Mouse (Mus musculus) left cerebral cortex, adult 18-20 months (tissue): ENCODE results near the gene Rsbn1. TPM values are rescaled to one million over a fixed set of nuclear protein-coding genes. Genes with fewer than 3 reads are reported as not detected.

Source experiments
- DNase-seq, 2 experiments: peaks; one replicate each; pipeline ENCODE4 v3.0.0; 2021 to 2022; ENCODE audit warnings: low spot score in 2 of 2, mixed read lengths in 1 of 2
- long read RNA-seq, 2 experiments: library from polyadenylated mRNA; stranded (forward); transcript quantifications; one replicate each; pipeline ENCODE4 v2.0.0; 2021
- total RNA-seq, 2 experiments: library from RNA; stranded (reverse); gene quantifications; 2 replicates each; pipeline ENCODE4 v1.2.3; 2021

The Rsbn1 gene
- 10 to 100 TPM; 25.5 to 28.7 TPM for total RNA-seq
- long read RNA-seq, experiment 1, full-length matches to known transcripts: 8 of 17 reads
- long read RNA-seq, experiment 1, partial matches to known transcripts: 4 of 17 reads
- long read RNA-seq, experiment 1, other reads (novel, unspliced or antisense): 5 of 17 reads
- long read RNA-seq, experiment 2, full-length matches to known transcripts: 4 of 9 reads
- long read RNA-seq, experiment 2, partial matches to known transcripts: 2 of 9 reads
- long read RNA-seq, experiment 2, other reads (novel, unspliced or antisense): 3 of 9 reads

DNA sequence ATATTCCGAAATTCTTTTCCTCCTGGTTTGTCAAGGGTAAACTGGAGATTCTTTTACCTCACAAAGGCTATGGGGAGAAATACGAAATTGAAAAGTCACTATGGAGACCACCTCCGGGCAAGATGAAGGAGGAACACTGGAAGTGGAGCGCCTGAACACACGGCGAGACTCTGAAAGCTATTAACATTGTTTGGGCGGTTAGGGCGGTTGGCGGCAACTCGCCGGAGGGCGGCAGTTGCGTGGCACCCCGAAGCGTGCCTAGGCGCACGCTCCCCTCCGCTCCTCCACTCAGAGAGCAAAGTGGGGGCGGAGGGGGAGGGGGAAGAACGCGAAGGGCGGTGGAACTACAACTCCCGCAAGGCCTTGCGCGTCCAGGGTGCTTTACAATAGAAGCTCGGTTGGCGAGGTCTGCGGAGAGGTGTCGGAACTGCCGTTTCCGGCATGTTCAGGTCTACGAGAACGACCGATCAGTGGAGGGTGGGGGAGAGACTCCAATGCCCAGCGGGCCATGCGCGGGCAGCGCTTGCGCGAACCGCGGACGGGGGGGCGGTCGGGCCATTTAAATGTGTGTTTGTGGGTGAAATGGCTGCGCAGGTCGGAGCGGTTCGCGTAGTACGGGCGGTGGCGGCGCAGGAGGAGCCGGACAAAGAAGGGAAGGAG lies at the start of gene Rsbn1:
Rsbn1 (plus strand) TSS at position 111 of the 660 bp plus-strand sequence.
- peak; percentile 94 to 97 for DNase-seq

DNA sequence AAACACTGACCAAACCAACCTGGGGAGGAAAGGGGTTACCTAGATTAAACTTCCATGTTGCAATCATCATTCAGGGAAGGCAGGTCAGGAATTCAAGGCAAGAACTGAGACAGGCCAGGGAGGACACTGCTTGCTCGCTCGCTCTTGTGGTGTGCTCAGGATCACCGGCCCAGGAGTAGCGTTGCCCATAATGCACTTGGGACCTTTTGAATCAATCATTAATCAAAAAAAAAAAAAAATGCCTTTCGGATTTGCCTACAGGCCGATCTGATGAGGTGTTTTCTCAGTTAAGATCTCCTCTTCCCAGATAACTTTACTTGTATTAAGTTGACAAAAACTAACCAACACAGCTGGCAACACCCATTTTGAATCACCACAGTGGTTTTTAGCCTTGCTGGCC lies 49.7 kb upstream of the Rsbn1 start:
- no peak for DNase-seq

DNA sequence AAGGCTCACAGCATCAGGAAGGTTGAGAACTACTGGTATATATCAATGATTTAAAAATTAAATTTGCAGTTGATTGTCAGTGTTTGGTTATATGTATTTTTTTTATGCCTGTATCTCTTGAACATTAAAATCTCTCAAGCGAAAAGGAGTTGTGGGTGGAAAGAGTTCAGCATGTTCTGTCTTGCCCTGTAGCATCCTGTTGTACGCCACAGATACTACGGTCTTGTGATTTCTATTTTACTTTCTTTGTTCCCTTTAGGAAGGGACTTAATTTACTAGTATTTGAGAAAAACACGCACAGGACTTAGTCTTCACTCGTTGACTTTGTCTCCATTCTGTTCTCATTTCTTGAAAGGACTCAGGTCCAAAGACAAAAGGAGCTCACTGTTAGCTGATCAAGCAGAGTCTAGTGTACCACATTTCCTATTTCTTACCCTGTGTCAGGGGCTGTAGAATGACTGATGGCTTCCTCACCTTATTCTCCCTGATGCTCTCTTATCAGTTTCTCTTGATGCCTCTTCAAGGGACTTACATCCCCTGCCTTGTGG lies 46.4 kb upstream of the Rsbn1 start:
- DNase-seq: no peak

DNA sequence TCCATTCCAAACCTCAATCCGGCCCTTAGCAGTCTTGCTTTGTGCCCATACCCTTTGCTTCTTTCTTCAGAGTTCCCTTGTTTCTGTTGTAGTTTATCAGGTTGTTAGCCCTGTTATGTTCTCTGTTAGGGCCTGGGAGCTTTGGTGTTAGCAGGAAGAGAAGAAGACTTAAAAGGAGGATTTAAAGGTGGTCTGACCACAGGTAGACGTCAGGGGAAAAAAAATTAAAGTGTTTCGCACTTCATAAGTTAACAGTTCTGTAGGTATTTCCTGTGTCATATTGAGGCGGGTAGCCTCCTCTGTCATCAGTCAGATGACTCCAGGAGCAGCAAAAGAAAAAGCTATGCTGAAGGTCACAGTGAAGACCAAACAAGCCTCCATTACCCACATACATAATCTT lies 45.9 kb upstream of the Rsbn1 start:
- no peak for DNase-seq

DNA sequence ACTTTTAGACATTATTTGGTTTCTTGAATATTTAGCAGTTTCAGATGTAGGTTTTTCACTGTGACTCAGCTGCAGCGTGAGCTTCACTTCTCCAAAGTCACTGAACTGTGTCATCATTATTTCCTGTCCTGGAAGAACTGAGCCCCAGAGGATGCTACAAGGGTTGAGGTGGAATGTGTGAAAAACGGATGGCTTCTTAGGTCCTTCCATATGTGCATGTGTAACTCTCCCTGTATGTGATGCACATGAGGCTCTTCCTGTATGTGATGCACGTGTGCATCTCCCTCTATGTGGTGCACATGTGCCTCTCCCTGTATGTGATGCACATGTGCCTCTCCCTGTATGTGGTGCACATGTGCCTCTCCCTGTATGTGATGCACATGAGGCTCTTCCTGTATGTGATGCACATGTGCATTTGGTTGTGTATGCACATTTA lies 41.2 kb upstream of the Rsbn1 start:
- DNase-seq: no peak

DNA sequence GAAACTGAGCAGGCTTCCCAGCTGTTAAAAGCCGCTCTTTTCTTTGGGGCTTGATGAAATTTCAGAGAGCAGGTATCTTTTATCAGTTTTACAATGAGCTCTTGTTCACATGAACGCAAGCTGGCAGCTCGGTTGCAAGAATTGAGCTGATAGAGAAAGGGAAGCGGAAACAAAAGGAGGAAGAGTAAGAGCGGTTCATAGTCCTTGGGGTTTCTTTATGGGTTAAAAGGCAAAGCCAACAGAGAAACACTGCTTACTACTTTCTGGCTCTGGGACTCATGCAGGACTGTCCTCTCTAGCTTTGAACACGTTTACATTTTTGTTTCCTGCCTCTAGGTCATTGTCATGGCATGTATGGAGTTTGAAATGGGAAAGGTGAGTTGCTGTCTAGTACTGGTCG lies 39.6 kb upstream of the Rsbn1 start:
- no peak for DNase-seq

DNA sequence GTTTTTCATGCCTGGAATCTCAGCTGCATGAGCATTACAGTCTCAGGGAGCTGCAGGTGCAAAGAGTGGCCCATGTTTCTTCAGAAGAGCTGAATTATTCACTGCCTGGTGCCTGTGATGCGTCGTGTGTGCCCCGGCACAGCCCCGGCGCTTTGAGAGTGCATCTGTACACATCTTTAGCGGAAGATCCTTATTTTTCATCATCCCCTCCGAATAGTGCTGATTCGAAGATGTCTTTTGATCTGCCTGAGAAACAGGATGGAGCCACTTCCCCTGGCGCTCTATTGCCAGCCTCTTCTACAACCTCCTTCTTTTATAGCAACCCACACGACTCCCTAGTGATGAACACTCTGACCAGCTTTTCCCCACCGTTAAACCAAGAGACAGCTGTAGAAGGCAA lies 28.0 kb upstream of the Rsbn1 start:
- peak in 1 of 2 experiments; percentile 2 for DNase-seq

DNA sequence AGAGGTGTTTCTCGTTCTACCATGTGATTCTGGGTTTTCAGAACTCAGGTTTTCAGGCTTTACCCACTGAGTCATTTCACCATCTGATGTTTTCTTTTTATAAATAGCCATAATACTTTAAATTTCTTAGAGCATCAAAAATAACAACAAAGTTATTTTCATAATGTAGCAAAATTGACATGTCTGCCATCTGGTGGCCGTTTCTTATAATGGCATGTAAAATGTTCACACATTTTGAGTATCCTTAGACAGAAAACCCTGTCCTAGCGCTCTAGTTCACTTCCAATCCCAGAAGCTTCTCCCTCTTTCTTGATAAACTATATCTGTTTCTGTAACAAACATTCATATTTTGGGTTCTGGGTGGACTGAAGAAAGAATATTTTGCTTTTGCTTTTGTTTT lies 26.3 kb upstream of the Rsbn1 start:
- DNase-seq: peak; percentile 38 to 66

DNA sequence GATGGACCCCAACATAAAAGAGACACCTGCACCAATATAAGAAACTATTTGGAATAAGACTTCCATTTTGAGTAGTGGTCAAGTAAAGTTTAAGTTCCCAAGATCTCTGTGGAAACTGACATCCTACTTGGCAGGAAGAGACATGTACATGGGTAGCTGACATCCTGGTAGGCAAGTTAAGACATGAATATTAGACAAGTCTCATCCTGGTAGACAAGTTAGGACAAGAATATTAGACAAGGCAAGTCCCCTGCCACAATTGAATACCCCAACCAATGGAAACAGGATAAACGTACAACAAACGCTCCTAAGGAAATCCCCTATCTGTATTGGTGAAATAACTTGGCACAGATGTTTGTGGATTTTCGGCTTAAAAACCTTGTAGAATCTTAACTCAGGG lies 20.5 kb upstream of the Rsbn1 start:
- no peak for DNase-seq

DNA sequence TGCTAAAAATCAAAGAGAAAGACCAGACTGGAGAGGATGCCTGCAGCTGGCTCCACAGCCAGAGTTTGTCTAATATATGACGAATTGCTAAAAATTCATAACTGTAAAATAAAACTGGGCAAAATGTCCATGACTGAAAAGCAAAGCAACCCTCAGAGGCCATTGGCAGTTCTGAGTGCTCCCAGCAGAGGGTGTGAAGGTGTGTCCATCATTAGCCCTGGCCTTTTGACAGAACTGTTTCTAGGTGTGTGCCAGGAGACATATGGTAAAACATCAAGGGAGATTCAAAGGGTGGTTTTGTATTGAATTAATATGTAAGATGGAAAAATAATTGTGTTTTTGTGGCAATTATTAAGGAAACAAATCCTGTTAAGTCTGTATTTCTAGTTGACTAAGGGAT lies 9.2 kb upstream of the Rsbn1 start:
- DNase-seq: no peak

DNA sequence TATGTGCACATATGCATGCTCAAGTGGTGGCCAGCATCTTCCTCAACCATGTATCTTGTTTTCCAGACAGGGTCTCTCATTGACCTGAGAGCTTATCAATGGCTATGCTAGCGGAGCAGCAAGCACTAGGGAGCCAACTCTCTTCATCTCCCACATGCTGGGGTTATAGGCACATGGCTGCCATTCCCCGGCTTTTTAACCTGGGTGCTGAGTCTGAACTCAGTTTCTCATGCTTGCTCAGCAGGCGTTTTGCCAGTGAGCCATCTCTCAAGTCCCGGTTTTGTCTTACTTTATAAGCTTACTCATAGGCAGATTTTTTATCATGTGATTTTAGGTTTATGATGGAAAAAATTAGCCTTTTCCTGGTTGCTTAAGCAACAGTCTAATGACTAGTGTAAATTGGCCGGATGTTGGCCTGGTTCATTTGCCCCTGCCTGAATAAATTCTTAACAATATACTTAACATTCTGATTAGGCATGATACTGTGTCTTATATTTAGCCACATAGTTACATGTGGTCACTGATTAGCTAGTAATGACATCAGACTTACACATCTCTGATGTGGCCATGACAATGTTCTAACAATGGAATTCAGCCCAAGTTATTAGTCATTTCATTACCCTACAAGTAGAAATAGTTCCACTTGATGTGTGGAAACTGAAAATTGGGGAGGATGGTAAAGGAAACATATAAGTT lies 6.4 kb upstream of the Rsbn1 start:
- no peak for DNase-seq

DNA sequence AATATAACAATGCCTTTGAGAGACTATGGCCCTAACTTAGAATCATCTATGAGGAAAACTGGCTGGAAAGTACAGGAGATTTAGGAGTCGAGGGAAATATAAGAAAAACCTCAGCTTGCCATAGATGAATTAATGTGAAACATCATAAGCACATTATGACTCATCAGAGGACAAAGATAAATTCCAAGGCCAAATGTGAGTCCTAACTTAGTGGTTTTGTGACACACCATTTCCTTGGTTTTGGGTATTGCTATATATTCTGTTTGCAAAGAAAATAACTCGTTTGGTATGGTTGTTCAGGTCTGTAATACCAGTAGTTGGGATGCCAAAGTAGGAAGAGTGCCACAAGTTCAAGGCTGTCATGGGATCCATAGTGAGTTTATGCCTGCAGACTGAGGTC lies 5.1 kb upstream of the Rsbn1 start:
- DNase-seq: no peak

DNA sequence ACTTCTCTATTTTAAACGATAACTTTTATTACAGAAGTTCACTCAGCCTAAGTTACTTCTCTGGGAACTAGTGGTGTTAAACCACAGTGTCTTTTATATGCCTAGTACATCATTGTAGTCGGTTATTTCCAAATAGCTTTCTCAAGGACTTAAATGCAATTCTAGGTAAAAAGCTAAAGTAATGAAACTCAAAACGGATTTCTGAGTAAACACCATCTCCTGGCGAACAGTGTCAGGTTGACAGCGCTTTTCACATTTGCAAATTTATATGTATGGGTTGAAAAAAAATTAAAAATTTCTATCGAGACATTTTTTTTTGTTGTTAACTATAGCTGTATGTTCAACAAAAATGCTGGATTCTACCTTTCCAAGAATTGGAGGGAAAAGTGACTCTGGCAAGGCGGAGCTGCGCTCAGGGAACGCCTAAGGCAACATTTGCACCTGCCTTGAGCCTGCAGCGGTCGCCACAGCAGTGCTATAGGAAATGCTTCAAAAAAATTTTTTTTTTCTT lies 414 bp upstream of the Rsbn1 start:
- no peak for DNase-seq

DNA sequence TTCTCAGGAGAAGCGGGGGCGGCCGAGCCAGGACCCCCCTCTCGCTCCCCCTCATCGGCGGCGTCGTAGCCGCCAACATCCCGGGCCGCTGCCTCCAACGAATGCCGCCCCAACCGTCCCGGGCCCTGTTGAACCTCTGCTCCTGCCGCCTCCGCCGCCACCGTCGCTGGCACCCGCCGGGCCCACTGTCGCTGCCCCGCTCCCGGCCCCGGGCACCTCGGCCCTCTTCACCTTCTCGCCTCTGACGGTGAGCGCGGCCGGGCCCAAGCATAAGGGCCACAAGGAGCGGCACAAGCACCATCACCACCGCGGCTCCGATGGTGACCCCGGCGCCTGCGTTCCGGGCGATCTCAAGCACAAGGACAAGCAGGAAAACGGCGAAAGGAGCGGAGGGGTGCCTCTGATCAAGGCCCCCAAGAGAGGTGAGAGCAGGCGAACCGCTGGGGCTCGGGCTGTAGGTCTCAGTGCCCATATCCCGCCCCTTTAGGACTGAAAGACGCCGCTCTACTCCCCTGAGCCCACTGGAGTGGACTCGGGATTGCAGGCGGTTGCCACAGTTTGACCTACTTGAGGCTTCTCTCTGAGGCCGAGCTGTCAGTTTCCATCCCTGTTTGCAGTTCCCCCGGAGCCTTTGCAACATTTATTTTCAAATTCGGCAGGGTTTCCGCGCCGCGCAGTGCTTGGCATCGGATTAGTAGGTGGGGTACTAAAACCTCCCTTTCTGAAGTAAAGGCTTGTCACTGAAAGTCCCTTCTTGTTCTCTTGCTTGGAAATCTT lies 1.0 kb downstream of the Rsbn1 start:
- DNase-seq: peak; percentile 32 to 50

DNA sequence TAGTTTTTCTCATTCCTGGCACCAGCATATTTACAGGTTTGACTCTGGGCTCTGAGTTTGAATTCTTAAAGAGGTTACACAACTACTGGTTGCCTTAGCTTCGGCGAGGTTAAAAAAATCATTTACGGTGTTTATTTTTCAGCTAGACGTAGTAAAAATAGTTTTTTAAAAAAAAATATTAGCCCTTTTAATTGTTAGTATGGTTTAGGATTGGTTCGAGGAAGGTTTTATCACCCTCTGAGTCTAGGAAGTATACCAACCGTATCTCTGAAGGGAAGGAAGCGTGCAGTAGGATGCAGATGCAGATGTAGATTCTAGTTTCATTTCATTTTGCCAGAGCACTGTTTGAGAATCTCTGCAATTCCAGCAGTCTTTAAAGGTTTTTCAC lies 1.6 kb downstream of the Rsbn1 start:
- DNase-seq: no peak

DNA sequence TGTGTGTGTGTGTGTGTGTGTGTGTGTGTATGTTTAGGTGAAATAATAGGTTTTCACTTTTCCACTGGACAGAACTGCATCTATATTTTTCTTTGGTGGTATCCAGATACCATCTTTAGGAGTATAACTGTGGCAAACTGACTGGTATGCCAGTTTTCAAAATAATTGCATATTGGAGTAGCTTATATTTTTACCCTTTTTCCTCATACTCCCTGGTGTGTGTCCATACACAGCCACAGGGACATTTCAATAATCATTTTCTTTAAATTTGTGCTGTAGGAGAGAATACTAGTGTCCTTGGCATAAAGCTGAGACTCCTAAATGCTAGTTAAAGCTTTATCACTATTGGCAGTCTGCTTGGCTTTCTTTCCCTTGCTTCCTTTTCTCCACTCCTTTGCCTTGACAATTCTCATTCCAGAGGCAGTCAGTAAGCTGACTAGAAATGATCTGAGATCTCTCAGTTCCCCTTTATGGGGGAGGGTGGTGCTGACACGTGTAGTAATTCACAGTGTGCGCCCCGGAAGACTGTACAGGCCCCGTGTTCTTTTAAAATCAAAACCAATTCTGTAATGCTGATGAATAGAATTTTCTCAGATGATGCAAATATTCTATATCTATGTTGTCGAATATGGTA lies 2.4 kb downstream of the Rsbn1 start:
- DNase-seq: no peak

DNA sequence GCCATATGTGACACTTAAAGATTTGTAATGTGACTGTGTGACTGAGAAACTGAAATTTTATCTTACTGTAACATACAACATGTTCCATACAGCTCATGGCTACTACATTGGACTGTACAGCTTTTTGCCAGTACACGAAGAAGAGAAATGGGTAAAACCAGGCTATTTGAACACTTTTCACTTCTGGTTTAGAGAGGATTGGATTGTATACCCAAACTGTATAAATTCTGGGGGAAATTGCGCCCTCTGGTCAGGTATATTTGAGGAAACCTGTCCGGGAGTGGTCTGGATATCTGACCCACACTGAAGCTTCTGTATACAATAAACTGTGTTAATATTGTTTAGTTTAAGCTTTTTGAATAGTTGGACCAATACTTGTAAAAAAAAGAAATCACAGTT lies 2.9 kb downstream of the Rsbn1 start:
- DNase-seq: no peak

DNA sequence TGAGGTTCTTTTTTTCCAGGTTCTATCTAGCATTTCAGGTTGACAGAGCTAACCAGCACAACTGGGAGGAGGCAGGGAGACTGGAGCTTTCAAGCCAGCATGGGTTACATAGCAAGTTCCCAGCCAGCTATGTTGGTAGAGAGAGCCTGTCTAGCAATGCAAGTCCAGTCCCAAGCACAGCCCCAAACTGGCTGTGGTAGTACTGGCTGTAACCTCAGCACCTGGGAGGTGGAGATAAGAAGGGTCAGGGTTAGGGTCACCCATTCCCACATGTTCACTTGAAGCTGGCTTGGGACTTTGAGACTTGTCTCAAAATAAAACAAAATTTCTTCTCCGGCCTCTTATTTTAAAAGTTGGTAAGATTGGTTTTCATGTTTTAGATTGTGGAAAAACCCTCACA lies 6.2 kb downstream of the Rsbn1 start:
- DNase-seq: no peak

DNA sequence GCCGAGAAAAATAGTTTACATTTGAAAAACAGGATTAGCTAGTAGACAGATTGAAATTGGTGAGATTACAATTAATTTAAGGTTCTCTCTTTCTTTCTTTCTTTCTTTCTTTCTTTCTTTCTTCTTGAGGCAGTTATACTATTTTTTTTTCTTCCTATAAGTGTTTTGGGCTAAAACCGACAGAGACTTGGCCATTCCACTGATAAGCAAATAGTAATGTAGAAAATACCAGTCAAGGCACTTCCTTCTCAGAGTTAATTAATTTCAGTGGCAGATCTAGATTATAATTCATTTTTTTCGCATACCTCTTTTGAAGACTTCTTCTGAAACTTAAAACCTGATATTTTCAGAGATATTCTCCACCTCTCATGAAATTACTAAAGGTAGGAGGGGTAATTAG lies 11.4 kb downstream of the Rsbn1 start:
- no peak for DNase-seq

DNA sequence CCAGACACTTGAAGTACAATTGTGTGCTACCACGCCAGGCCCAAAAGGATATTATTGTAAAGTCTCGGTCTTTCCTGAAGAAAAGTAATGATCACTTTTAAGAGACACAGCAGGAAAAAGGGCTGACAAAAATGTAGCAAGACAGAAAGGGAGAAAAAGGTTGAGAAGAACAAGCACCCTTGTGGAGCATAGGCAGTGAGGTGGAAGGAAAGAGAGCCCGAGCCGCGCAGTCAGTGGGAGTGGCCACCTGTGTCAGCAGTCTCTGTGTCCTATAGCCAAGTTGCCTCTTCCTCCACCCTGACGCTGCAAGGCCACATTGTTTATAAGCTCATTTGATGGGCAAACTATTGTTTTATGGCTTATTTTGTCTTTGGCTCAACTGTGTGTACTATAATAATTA lies 13.6 kb downstream of the Rsbn1 start:
- DNase-seq: peak in 1 of 2 experiments; percentile 16
